Mouse (Mus musculus) urinary bladder, adult 2 months (tissue): Measurements from ENCODE around the gene Ksr2. TPM values are rescaled to one million over a fixed set of nuclear protein-coding genes. Genes with fewer than 3 reads are reported as not detected.
"Not testable (repeated sequence)": the region's sequence is repeated elsewhere in the genome, so short reads cannot be mapped to it uniquely, and the experiment has no call there.

Source experiments
- DNase-seq: peaks from one replicate; pipeline ENCODE4 v3.0.0; 2022; ENCODE audit warnings: low spot score
- polyA plus RNA-seq: library from polyadenylated mRNA; depleted of rRNA; stranded (reverse); fragments of >200 nt; gene quantifications from 2 replicates; pipeline ENCODE4 v1.2.3, GENCODE M21; 2012

The Ksr2 gene
- polyA plus RNA-seq, 1 experiment: 0.83 TPM

GRCm38 (mm10) chr5:117620292-117620691, 206.5 kb downstream of the Ksr2 start:
- no peak for DNase-seq

GRCm38 (mm10) chr5:117622221-117622620, 208.4 kb downstream of the Ksr2 start:
- DNase-seq: no peak

GRCm38 (mm10) chr5:117623206-117623605, 209.4 kb downstream of the Ksr2 start:
- DNase-seq: not testable (repeated sequence)

- no peak for DNase-seq
These were observed 213.1 kb downstream of the Ksr2 start for GRCm38 (mm10) chr5:117626907-117627306.

GRCm38 (mm10) chr5:117628351-117628750, 214.6 kb downstream of the Ksr2 start:
- no peak for DNase-seq

- DNase-seq: no peak
These were observed 215.8 kb downstream of the Ksr2 start for GRCm38 (mm10) chr5:117629570-117629969.

- DNase-seq: no peak
These were observed 221.4 kb downstream of the Ksr2 start for GRCm38 (mm10) chr5:117635211-117635610.

GRCm38 (mm10) chr5:117635838-117636237, 222.0 kb downstream of the Ksr2 start:
- DNase-seq: no peak

- DNase-seq: no peak
These were observed 227.8 kb downstream of the Ksr2 start for GRCm38 (mm10) chr5:117641585-117641984.

- DNase-seq: no peak
These were observed 237.6 kb downstream of the Ksr2 start for GRCm38 (mm10) chr5:117651238-117651886.

GRCm38 (mm10) chr5:117658641-117659040, 244.8 kb downstream of the Ksr2 start:
- DNase-seq: no peak

GRCm38 (mm10) chr5:117659596-117659995, 245.8 kb downstream of the Ksr2 start:
- no peak for DNase-seq

GRCm38 (mm10) chr5:117665181-117665580, 251.4 kb downstream of the Ksr2 start:
- DNase-seq: no peak

GRCm38 (mm10) chr5:117667314-117667713, 253.5 kb downstream of the Ksr2 start:
- DNase-seq: no peak

- no peak for DNase-seq
These were observed 255.5 kb downstream of the Ksr2 start for GRCm38 (mm10) chr5:117669265-117669664.

GRCm38 (mm10) chr5:117669843-117670242, 256.0 kb downstream of the Ksr2 start:
- no peak for DNase-seq

- no peak for DNase-seq
These were observed 257.6 kb downstream of the Ksr2 start for GRCm38 (mm10) chr5:117671362-117671761.

GRCm38 (mm10) chr5:117675840-117676239, 262.0 kb downstream of the Ksr2 start:
- DNase-seq: no peak

GRCm38 (mm10) chr5:117677231-117677630, 263.4 kb downstream of the Ksr2 start:
- DNase-seq: no peak

GRCm38 (mm10) chr5:117678371-117678770, 264.6 kb downstream of the Ksr2 start:
- no peak for DNase-seq

GRCm38 (mm10) chr5:117682226-117682625, 268.4 kb downstream of the Ksr2 start:
- no peak for DNase-seq

GRCm38 (mm10) chr5:117684491-117684890, 270.7 kb downstream of the Ksr2 start:
- no peak for DNase-seq

GRCm38 (mm10) chr5:117687770-117688352, 274.1 kb downstream of the Ksr2 start:
- no peak for DNase-seq

GRCm38 (mm10) chr5:117688738-117689137, 274.9 kb downstream of the Ksr2 start:
- no peak for DNase-seq
